Mouse (Mus musculus) CH12.LX (cell line): Measurements from ENCODE around the gene Slc25a11. TPM values are rescaled to one million over a fixed set of nuclear protein-coding genes. Genes with fewer than 3 reads are reported as not detected.

Source experiments
- DNase-seq: peaks from one replicate; pipeline ENCODE4 v3.0.0-alpha.2; 2013; ENCODE audit errors: extremely low read depth
- H3K27ac ChIP-seq: 2 replicates; pipeline ENCODE4 v1.5.1; 2012; ENCODE audit warnings: low read depth, mild to moderate bottlenecking, control low read depth, moderate library complexity; ENCODE audit not compliant: insufficient read depth
- H3K27me3 ChIP-seq: replicated peaks from 2 replicates; pipeline ENCODE3; 2012; ENCODE audit warnings: inconsistent platforms
- H3K36me3 ChIP-seq, 2 experiments: replicated peaks in 1 of 2; 2 replicates each; pipeline versions ENCODE3 to v1.6.1; 2012; ENCODE audit warnings: inconsistent platforms in 1 of 2, low read length in 1 of 2, mild to moderate bottlenecking in 1 of 2, mixed read lengths in 1 of 2, moderate library complexity in 1 of 2; ENCODE audit not compliant: control insufficient read depth in 1 of 2, insufficient read depth in 1 of 2
- H3K4me1 ChIP-seq, 2 experiments: 2 replicates each; pipeline ENCODE4 v1.6.1; 2012; ENCODE audit warnings: inconsistent platforms in 1 of 2, moderate library complexity in 1 of 2; ENCODE audit not compliant: insufficient read depth in 2 of 2, control insufficient read depth in 1 of 2
- H3K4me2 ChIP-seq: 2 replicates; pipeline ENCODE4 v1.6.1; 2012; ENCODE audit warnings: low read depth, mild to moderate bottlenecking, control low read depth; ENCODE audit not compliant: poor library complexity, insufficient read depth, severe bottlenecking
- H3K4me3 ChIP-seq, 3 experiments: fragments of 150-350 bp in 1 of 3; sonication (generic) in 1 of 3; replicated peaks in 1 of 3; 2 replicates each; pipeline versions ENCODE3 to v1.5.1; 2011 to 2012; ENCODE audit warnings: low read depth in 2 of 3, low read length in 2 of 3, mild to moderate bottlenecking in 2 of 3, moderate library complexity in 2 of 3, control low read depth in 1 of 3, improper control_type of control experiment in 1 of 3, inconsistent platforms in 1 of 3, mixed read lengths in 1 of 3; ENCODE audit not compliant: poor library complexity in 1 of 3
- H3K79me2 ChIP-seq: replicated peaks from 2 replicates; pipeline ENCODE4 v1.6.1; 2012; ENCODE audit warnings: mild to moderate bottlenecking, moderate library complexity; ENCODE audit not compliant: control insufficient read depth, poor library complexity, insufficient read depth, severe bottlenecking; ENCODE audit errors: extremely low read depth
- H3K9ac ChIP-seq: 2 replicates; pipeline ENCODE4 v1.6.1; 2012; ENCODE audit warnings: low read depth, mild to moderate bottlenecking, control low read depth, moderate library complexity; ENCODE audit not compliant: insufficient read depth
- H3K9me3 ChIP-seq: replicated peaks from 2 replicates; pipeline ENCODE3; 2012; ENCODE audit warnings: low read length, inconsistent platforms, mixed read lengths
- BHLHE40 ChIP-seq: IDR thresholded peaks from 2 replicates; pipeline ENCODE4 v1.6.1; 2011; ENCODE audit warnings: mild to moderate bottlenecking, low read depth, low read length, improper control_type of control experiment
- CHD2 ChIP-seq: IDR thresholded peaks from 2 replicates; pipeline ENCODE4 v1.6.1; 2011; ENCODE audit warnings: low read length, improper control_type of control experiment
- CTCF ChIP-seq, 2 experiments: IDR thresholded peaks in 1 of 2; conservative IDR thresholded peaks in 1 of 2; 2 replicates each; pipeline ENCODE4 v1.5.1; 2011 to 2012; ENCODE audit warnings: low read depth in 2 of 2, low read length in 2 of 2, improper control_type of control experiment in 1 of 2, inconsistent platforms in 1 of 2, mild to moderate bottlenecking in 1 of 2, moderate library complexity in 1 of 2
- E2F4 ChIP-seq: IDR thresholded peaks from 2 replicates; pipeline ENCODE4 v1.6.1; 2011; ENCODE audit warnings: low read depth, low read length, improper control_type of control experiment; ENCODE audit not compliant: insufficient replicate concordance
- EP300 ChIP-seq: IDR thresholded peaks from 2 replicates; pipeline ENCODE4 v1.6.1; 2011; ENCODE audit warnings: low read length, improper control_type of control experiment
- ETS1 ChIP-seq: conservative IDR thresholded peaks from 2 replicates; pipeline ENCODE4 v1.6.1; 2012; ENCODE audit warnings: low read depth, mild to moderate bottlenecking, inconsistent platforms, low read length, improper control_type of control experiment, moderate library complexity
- HCFC1 ChIP-seq: IDR thresholded peaks from 2 replicates; pipeline ENCODE4 v1.6.1; 2012; ENCODE audit warnings: low read depth, mild to moderate bottlenecking, inconsistent platforms, low read length, improper control_type of control experiment
- IRF4 ChIP-seq: IDR thresholded peaks from 2 replicates; pipeline ENCODE4 v1.6.1; 2014; ENCODE audit warnings: low read depth, mild to moderate bottlenecking, inconsistent platforms, low read length, improper control_type of control experiment
- JUN ChIP-seq: IDR thresholded peaks from 2 replicates; pipeline ENCODE4 v1.6.1; 2011; ENCODE audit warnings: low read depth, mild to moderate bottlenecking, low read length, improper control_type of control experiment, moderate library complexity; ENCODE audit not compliant: insufficient read depth
- JUND ChIP-seq: conservative IDR thresholded peaks from 2 replicates; pipeline ENCODE4 v1.6.1; 2011; ENCODE audit warnings: low read depth, low read length, improper control_type of control experiment
- MAFK ChIP-seq: IDR thresholded peaks from 2 replicates; pipeline ENCODE4 v1.6.1; 2011; ENCODE audit warnings: low read length, improper control_type of control experiment; ENCODE audit not compliant: insufficient replicate concordance
- MAX ChIP-seq: IDR thresholded peaks from 2 replicates; pipeline ENCODE4 v1.6.1; 2011; ENCODE audit warnings: low read length, improper control_type of control experiment
- MAZ ChIP-seq: IDR thresholded peaks from 2 replicates; pipeline ENCODE4 v1.6.1; 2012; ENCODE audit warnings: low read depth, mild to moderate bottlenecking, inconsistent platforms, low read length, improper control_type of control experiment, moderate library complexity
- MYC ChIP-seq: IDR thresholded peaks from 2 replicates; pipeline ENCODE4 v1.6.1; 2011; ENCODE audit warnings: low read depth, mild to moderate bottlenecking, improper control_type of control experiment, low read length
- NELFE ChIP-seq: IDR thresholded peaks from 2 replicates; pipeline ENCODE4 v1.6.1; 2011; ENCODE audit warnings: low read depth, low read length, improper control_type of control experiment
- NRF1 ChIP-seq: IDR thresholded peaks from 2 replicates; pipeline ENCODE4 v1.6.1; 2014; ENCODE audit warnings: low read depth, mild to moderate bottlenecking, inconsistent platforms, low read length, improper control_type of control experiment, moderate library complexity
- PAX5 ChIP-seq: IDR thresholded peaks from 2 replicates; pipeline ENCODE4 v1.6.1; 2012; ENCODE audit warnings: low read length, inconsistent platforms, mixed read lengths
- POLR2A ChIP-seq: IDR thresholded peaks from 2 replicates; pipeline ENCODE4 v1.6.1; 2011; ENCODE audit warnings: low read depth, mild to moderate bottlenecking, improper control_type of control experiment, low read length
- POLR2AphosphoS2 ChIP-seq: IDR thresholded peaks from 2 replicates; pipeline ENCODE4 v1.6.1; 2011; ENCODE audit warnings: low read depth, low read length, improper control_type of control experiment
- RAD21 ChIP-seq: IDR thresholded peaks from 2 replicates; pipeline ENCODE4 v1.6.1; 2011; ENCODE audit warnings: low read depth, mild to moderate bottlenecking, low read length, improper control_type of control experiment, moderate library complexity
- RCOR1 ChIP-seq: conservative IDR thresholded peaks from 2 replicates; pipeline ENCODE4 v1.6.1; 2012; ENCODE audit warnings: low read depth, mild to moderate bottlenecking, inconsistent platforms, low read length, improper control_type of control experiment
- SIN3A ChIP-seq: IDR thresholded peaks from 2 replicates; pipeline ENCODE4 v1.6.1; 2012; ENCODE audit warnings: low read length, improper control_type of control experiment, inconsistent platforms
- SMC3 ChIP-seq: IDR thresholded peaks from 2 replicates; pipeline ENCODE4 v1.6.1; 2011; ENCODE audit warnings: low read depth, low read length, improper control_type of control experiment
- TCF12 ChIP-seq: IDR thresholded peaks from 2 replicates; pipeline ENCODE4 v1.6.1; 2014; ENCODE audit warnings: low read depth, mild to moderate bottlenecking, inconsistent platforms, low read length, improper control_type of control experiment
- UBTF ChIP-seq: IDR thresholded peaks from 2 replicates; pipeline ENCODE4 v1.6.1; 2012; ENCODE audit warnings: low read depth, mild to moderate bottlenecking, inconsistent platforms, low read length, improper control_type of control experiment, moderate library complexity
- ZC3H11A ChIP-seq: IDR thresholded peaks from 2 replicates; pipeline ENCODE4 v1.6.1; 2012; ENCODE audit warnings: low read depth, mild to moderate bottlenecking, inconsistent platforms, low read length, improper control_type of control experiment
- dilution Hi-C: fragments of 300-500 bp; cut with MboI; formaldehyde crosslinking; loops from 2 replicates; pipeline ENCODE4 v1.14.3; 2020; ENCODE audit warnings: low sequenced_read_pairs; ENCODE audit not compliant: extremely low pct_unique_long_range_greater_than_20kb, extremely low pct_ligation_motif_present
- in situ Hi-C: fragments of 300-500 bp; cut with MboI; formaldehyde crosslinking; loops from 3 replicates; pipeline ENCODE4 v1.14.3; 2019; ENCODE audit warnings: low sequenced_read_pairs, low pct_ligation_motif_present, low pct_unique_long_range_greater_than_20kb, mixed read lengths
- polyA plus RNA-seq: library from polyadenylated mRNA; unstranded; fragments of >175 nt; gene quantifications from 2 replicates; pipeline ENCODE4 v1.2.1, GENCODE M21; 2012; ENCODE audit warnings: low read depth; ENCODE audit not compliant: insufficient read length
- total RNA-seq, 2 experiments: library from RNA; depleted of rRNA; stranded (reverse); fragments of 300-350 nt in 1 of 2; fragments of >200 nt in 1 of 2; gene quantifications; 2 replicates each; pipeline ENCODE4 v1.2.3; 2012 to 2014

Gene Slc25a11
- total and polyA plus RNA-seq, 3 experiments, result 99.0 to 135 (median 132) TPM

DNA sequence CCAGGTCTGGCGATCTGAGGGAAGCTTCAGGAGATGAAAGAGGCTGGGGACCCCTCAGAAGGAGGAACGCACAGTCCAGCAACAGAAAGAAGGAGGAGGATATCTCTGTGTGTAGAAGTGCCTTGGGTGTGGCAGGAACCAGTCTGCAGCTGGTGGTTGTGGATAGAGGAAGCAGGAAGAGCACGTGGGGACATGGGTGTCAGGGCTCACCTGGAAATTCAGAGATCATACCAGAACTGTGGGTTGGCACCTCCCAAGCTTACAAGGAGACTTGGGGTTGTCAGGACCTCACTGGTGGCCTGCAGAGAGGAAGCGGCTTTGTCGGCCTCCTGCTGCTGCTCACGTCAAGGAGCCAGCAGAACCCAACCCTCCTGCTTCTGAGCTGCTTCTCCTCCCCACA lies 50.0 kb downstream of the Slc25a11 start:
- H3K4me3 ChIP-seq, result no peak overlapping the region
- H3K9me3 ChIP-seq, result no peaks in the 10 kb centered on the region
- H3K4me1 ChIP-seq, result peaks cover 40 to 95% of the 10 kb centered on the region in 2 experiments
- H3K36me3 ChIP-seq, result peaks cover 26 to 55% of the 10 kb centered on the region in 2 experiments
- H3K27ac ChIP-seq, result 0 out of 2 replicates have a peak overlapping the region, but pooled peaks have one; percentile 1
- no peaks in the 10 kb centered on the region for H3K27me3 ChIP-seq
- no peak for DNase-seq
- H3K79me2 ChIP-seq, result 0 out of 2 replicates have a peak, but pooled peaks cover 3% of the 10 kb centered on the region
- TF ChIP-seq IRF4 (no peak), TCF12 (no peak; the same call in 1 of the 2 replicates), UBTF (no peak), MAX (peak; percentile 66; the same call in 1 of the 2 replicates), BHLHE40 (peak; percentile 65), EP300 (0 out of 2 replicates have a peak, but pooled peaks have one; percentile 14)
- TF ChIP-seq, all 38 proteins: peak for 3
- Histone ChIP-seq H3K9ac (no peak overlapping the region), H3K4me2 (no peak overlapping the region)
- dilution Hi-C loops, result no loop called here
- in situ Hi-C loops, result no loop called here

DNA sequence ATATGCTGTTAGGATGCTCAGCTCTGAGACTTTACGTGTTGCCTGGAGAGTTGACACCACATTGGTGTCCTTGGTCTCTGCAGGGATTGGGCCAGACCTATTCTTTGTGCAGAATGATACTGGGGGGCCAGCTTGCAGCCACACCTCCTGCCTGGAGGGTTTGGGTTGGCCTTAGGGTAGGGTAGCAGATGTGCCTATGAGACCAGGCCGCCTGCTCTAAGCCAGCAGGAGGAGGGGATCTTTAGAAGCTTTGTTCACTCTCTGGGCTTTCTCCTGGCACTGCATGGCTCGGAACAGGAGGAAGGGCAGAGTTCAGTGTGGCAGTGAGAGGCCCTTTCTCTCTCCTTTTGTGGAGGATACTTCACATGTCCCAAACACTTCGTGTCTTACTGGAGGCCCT lies 51.2 kb downstream of the Slc25a11 start:
- H3K9me3 ChIP-seq, result no peaks in the 10 kb centered on the region
- dilution Hi-C loops, result no loop called here
- DNase-seq, result no peak
- TF ChIP-seq IRF4, result no peak
- TF ChIP-seq UBTF, result 0 out of 2 replicates have a peak, but pooled peaks have one; percentile 3
- H3K4me2 ChIP-seq, result peak overlapping the region; percentile 53; the same call in 1 of the 2 replicates
- H3K4me3 ChIP-seq, result no peak overlapping the region
- H3K36me3 ChIP-seq, result peaks cover 17 to 45% of the 10 kb centered on the region in 2 experiments
- peak overlapping the region; percentile 3 for H3K9ac ChIP-seq
- in situ Hi-C loops, result no loop called here
- H3K27ac ChIP-seq, result peak overlapping the region; percentile 71
- H3K27me3 ChIP-seq, result no peaks in the 10 kb centered on the region
- H3K79me2 ChIP-seq, result 0 out of 2 replicates have a peak, but pooled peaks cover 3% of the 10 kb centered on the region
- peaks cover 44 to 96% of the 10 kb centered on the region in 2 experiments for H3K4me1 ChIP-seq

DNA sequence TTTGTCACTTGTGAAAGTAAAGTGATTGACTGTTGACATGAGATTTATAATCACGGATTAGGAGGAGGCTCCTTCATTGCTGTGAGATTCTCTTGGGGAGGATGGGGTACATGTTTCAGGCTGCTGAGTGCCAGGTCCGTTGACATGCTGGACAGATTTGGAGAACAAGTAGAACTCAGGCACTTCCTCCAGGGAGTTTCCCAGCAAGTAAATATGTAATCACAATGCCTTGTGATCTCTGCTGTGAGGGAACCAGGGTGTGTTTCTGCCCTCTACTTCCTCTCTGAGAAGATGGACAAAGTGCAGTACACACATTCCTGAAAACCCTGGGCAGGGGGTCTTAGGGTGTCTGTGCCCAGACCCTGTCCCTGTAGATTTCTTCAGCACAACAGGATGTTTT lies 51.6 kb downstream of the Slc25a11 start:
- peak overlapping the region in 1 of 3 experiments; percentile 22 for H3K4me3 ChIP-seq
- peak overlapping the region; percentile 53 for H3K4me2 ChIP-seq
- in situ Hi-C loops, result no loop called here
- peak overlapping the region; percentile 71 for H3K27ac ChIP-seq
- H3K9ac ChIP-seq, result peak overlapping the region; percentile 3
- H3K9me3 ChIP-seq, result no peaks in the 10 kb centered on the region
- no peaks in the 10 kb centered on the region for H3K27me3 ChIP-seq
- H3K79me2 ChIP-seq, result peaks cover 3% of the 10 kb centered on the region; the same call in 1 of the 2 replicates
- DNase-seq, result peak; percentile 80
- peaks cover 17 to 44% of the 10 kb centered on the region in 2 experiments for H3K36me3 ChIP-seq
- peaks cover 44 to 97% of the 10 kb centered on the region in 2 experiments for H3K4me1 ChIP-seq
- dilution Hi-C loops, result no loop called here
- TF ChIP-seq MAZ (no peak), MAFK (no peak), CHD2 (no peak), JUN (no peak), SIN3A (peak; percentile 54), NRF1 (no peak), SMC3 (no peak), PAX5 (no peak), NELFE (0 out of 2 replicates have a peak, but pooled peaks have one; percentile 13), RAD21 (no peak), MYC (peak; percentile 58; the same call in 1 of the 2 replicates), JUND (no peak), POLR2AphosphoS2 (no peak), HCFC1 (no peak), ETS1 (peak; percentile 63), E2F4 (no peak), CTCF (conservative IDR thresholded peaks at IDR 0.05 in 1 of 2, IDR thresholded peaks at IDR 0.05 in 1 of 2; ENCODE audit: low read depth in 2 of 2, low read length in 2 of 2) (no peak), RCOR1 (no peak), EP300 (peak; percentile 71), ZC3H11A (no peak), POLR2A (peak; percentile 22; the same call in 1 of the 2 replicates)
